7 mouse cellular contexts compared by ENCODE assay signal in genomic region chr3:60409283-60409633, GRCm38 (mm10).
DNase-seq lines count a peak whose midpoint lies in the region; ATAC-seq and TF ChIP-seq lines count a peak whose summit lies in the region.

No protein-coding gene starts in this region.

- DNase-seq in spleen, adult 2 months (ENCODE audit: low read depth in 1 of 2, low spot score in 2 of 2): no peak
- no peak for DNase-seq in spleen, postnatal 36 days (ENCODE audit: low spot score in 2 of 2)
- DNase-seq in liver, embryonic 11.5 days (ENCODE audit: low spot score): no peak
- peak; percentile 47 for DNase-seq in thymus, postnatal 4 days
- no peak for DNase-seq in midbrain, embryonic 14.5 days
- no peak for DNase-seq in midbrain, postnatal 0 days (ENCODE audit: low spot score)

- peak overlapping the region; percentile 61 for H3K4me2 ChIP-seq in heart, embryonic 11.5 days
- peak overlapping the region; percentile 70 for H3K4me2 ChIP-seq in liver, embryonic 11.5 days
- H3K4me2 ChIP-seq in midbrain, embryonic 14.5 days (ENCODE audit: low read length): no peak overlapping the region
- no peak overlapping the region for H3K4me2 ChIP-seq in midbrain, postnatal 0 days (ENCODE audit: low read depth, low read length, poor library complexity, severe bottlenecking)

- peaks cover 4% of the 10 kb centered on the region; the same call in 1 of the 2 replicates for H3K4me1 ChIP-seq in spleen, adult 2 months (ENCODE audit: control insufficient read depth, insufficient read depth, insufficient read length)
- H3K4me1 ChIP-seq in heart, embryonic 11.5 days (ENCODE audit: control insufficient read depth, insufficient read depth, low read length): 0 out of 2 replicates have a peak, but pooled peaks cover 3% of the 10 kb centered on the region
- H3K4me1 ChIP-seq in liver, embryonic 11.5 days (replicated peaks; ENCODE audit: control insufficient read depth, insufficient read depth, low read length): peaks cover 1% of the 10 kb centered on the region
- H3K4me1 ChIP-seq in midbrain, embryonic 14.5 days (ENCODE audit: control insufficient read depth, insufficient read depth, low read length): no peaks in the 10 kb centered on the region
- no peaks in the 10 kb centered on the region for H3K4me1 ChIP-seq in midbrain, postnatal 0 days (ENCODE audit: insufficient read depth, low read length)

- TF ChIP-seq CTCF in spleen, adult 2 months (IDR thresholded peaks at IDR 0.05; ENCODE audit: extremely low read depth, insufficient read depth, insufficient read length, insufficient replicate concordance): no peak
- no peak for TF ChIP-seq CTCF in midbrain, postnatal 0 days (IDR thresholded peaks at IDR 0.05)

- peak overlapping the region; percentile 50; the same call in 1 of the 2 replicates for H3K9ac ChIP-seq in heart, embryonic 11.5 days (ENCODE audit: low read depth, low read length)
- H3K9ac ChIP-seq in liver, embryonic 11.5 days (ENCODE audit: low read depth, low read length): peak overlapping the region; percentile 70
- H3K9ac ChIP-seq in midbrain, embryonic 14.5 days (replicated peaks; ENCODE audit: low read length): no peak overlapping the region
- H3K9ac ChIP-seq in midbrain, postnatal 0 days (replicated peaks; ENCODE audit: low read length, poor library complexity, severe bottlenecking): no peak overlapping the region

- no peak for ATAC-seq in heart, embryonic 11.5 days (replicated peaks; ENCODE audit: insufficient number of reproducible peaks, low FRiP score, low TSS enrichment)
- ATAC-seq in liver, embryonic 11.5 days (replicated peaks; ENCODE audit: low FRiP score): peak; percentile 60
- no peak for ATAC-seq in midbrain, embryonic 14.5 days (ENCODE audit: low FRiP score, low TSS enrichment)
- ATAC-seq in midbrain, postnatal 0 days (ENCODE audit: low FRiP score): no peak

- H3K27ac ChIP-seq in spleen, adult 2 months (ENCODE audit: insufficient read depth, low read length): peak overlapping the region; percentile 33; the same call in 1 of the 2 replicates
- peak overlapping the region; percentile 6; the same call in 1 of the 2 replicates for H3K27ac ChIP-seq in heart, embryonic 11.5 days (ENCODE audit: low read depth, low read length)
- peak overlapping the region; percentile 43; the same call in 1 of the 2 replicates for H3K27ac ChIP-seq in liver, embryonic 11.5 days (ENCODE audit: low read depth, low read length)
- no peak overlapping the region for H3K27ac ChIP-seq in midbrain, embryonic 14.5 days (replicated peaks; ENCODE audit: low read depth, low read length)
- H3K27ac ChIP-seq in midbrain, postnatal 0 days (ENCODE audit: low read depth, low read length): no peak overlapping the region

- H3K4me3 ChIP-seq in spleen, adult 2 months (ENCODE audit: extremely low read depth, insufficient read depth, insufficient read length): no peak overlapping the region; the same call in 1 of the 2 replicates
- no peak overlapping the region for H3K4me3 ChIP-seq in heart, embryonic 11.5 days (ENCODE audit: low read depth, low read length)
- peak overlapping the region; percentile 47 for H3K4me3 ChIP-seq in liver, embryonic 11.5 days (ENCODE audit: low read depth, low read length)
- H3K4me3 ChIP-seq in midbrain, embryonic 14.5 days (replicated peaks; ENCODE audit: low read depth, low read length): no peak overlapping the region
- H3K4me3 ChIP-seq in midbrain, postnatal 0 days (ENCODE audit: low read depth, low read length): no peak overlapping the region

- H3K36me3 ChIP-seq in spleen, adult 2 months (ENCODE audit: control insufficient read depth, insufficient read depth, low read length): no peaks in the 10 kb centered on the region
- no peaks in the 10 kb centered on the region for H3K36me3 ChIP-seq in heart, embryonic 11.5 days (ENCODE audit: control insufficient read depth, insufficient read depth, low read length)
- H3K36me3 ChIP-seq in liver, embryonic 11.5 days (ENCODE audit: control insufficient read depth, insufficient read depth, low read length): no peaks in the 10 kb centered on the region
- no peaks in the 10 kb centered on the region for H3K36me3 ChIP-seq in midbrain, embryonic 14.5 days (ENCODE audit: control insufficient read depth, insufficient read depth, low read length)
- no peaks in the 10 kb centered on the region for H3K36me3 ChIP-seq in midbrain, postnatal 0 days (ENCODE audit: insufficient read depth, low read length)

- H3K9me3 ChIP-seq in heart, embryonic 11.5 days (replicated peaks; ENCODE audit: control insufficient read depth, low read length): no peaks in the 10 kb centered on the region
- H3K9me3 ChIP-seq in liver, embryonic 11.5 days (ENCODE audit: control insufficient read depth, low read length): no peaks in the 10 kb centered on the region
- no peaks in the 10 kb centered on the region for H3K9me3 ChIP-seq in midbrain, embryonic 14.5 days (ENCODE audit: control insufficient read depth, low read length)
- H3K9me3 ChIP-seq in midbrain, postnatal 0 days (ENCODE audit: low read length): no peaks in the 10 kb centered on the region

- TF ChIP-seq POLR2A in spleen, adult 2 months (IDR thresholded peaks at IDR 0.05; ENCODE audit: low read depth, low read length): no peak

- no peaks in the 10 kb centered on the region for H3K27me3 ChIP-seq in spleen, adult 2 months (ENCODE audit: control insufficient read depth, insufficient read depth, low read length)
- no peaks in the 10 kb centered on the region for H3K27me3 ChIP-seq in heart, embryonic 11.5 days (ENCODE audit: control insufficient read depth, insufficient read depth, low read length)
- H3K27me3 ChIP-seq in liver, embryonic 11.5 days (replicated peaks; ENCODE audit: control insufficient read depth, insufficient read depth, low read length): no peaks in the 10 kb centered on the region
- no peaks in the 10 kb centered on the region for H3K27me3 ChIP-seq in midbrain, embryonic 14.5 days (ENCODE audit: control insufficient read depth, insufficient read depth, low read length)
- no peaks in the 10 kb centered on the region for H3K27me3 ChIP-seq in midbrain, postnatal 0 days (ENCODE audit: insufficient read depth, low read length)

Comparison
In these comparisons a context has a peak if more than half of its experiments do, and no peak if none do; other contexts are left out.
1. H3K27ac ChIP-seq: peak in spleen, adult 2 months (single experiment), heart, embryonic 11.5 days (single experiment) and liver, embryonic 11.5 days (single experiment); none in midbrain, embryonic 14.5 days (single experiment) and midbrain, postnatal 0 days (single experiment).
2. H3K4me2 ChIP-seq: peak in heart, embryonic 11.5 days (single experiment) and liver, embryonic 11.5 days (single experiment); none in midbrain, embryonic 14.5 days (single experiment) and midbrain, postnatal 0 days (single experiment).
3. H3K9ac ChIP-seq: peak in heart, embryonic 11.5 days (single experiment) and liver, embryonic 11.5 days (single experiment); none in midbrain, embryonic 14.5 days (single experiment) and midbrain, postnatal 0 days (single experiment).